Mouse (Mus musculus): Measurements from ENCODE around the gene Tcte1. TPM values are rescaled to one million over a fixed set of nuclear protein-coding genes. Genes with fewer than 3 reads are reported as not detected.

The Tcte1 gene
- polyA plus RNA-seq, 1 experiment from 2014 or later = 8.5 TPM

DNA sequence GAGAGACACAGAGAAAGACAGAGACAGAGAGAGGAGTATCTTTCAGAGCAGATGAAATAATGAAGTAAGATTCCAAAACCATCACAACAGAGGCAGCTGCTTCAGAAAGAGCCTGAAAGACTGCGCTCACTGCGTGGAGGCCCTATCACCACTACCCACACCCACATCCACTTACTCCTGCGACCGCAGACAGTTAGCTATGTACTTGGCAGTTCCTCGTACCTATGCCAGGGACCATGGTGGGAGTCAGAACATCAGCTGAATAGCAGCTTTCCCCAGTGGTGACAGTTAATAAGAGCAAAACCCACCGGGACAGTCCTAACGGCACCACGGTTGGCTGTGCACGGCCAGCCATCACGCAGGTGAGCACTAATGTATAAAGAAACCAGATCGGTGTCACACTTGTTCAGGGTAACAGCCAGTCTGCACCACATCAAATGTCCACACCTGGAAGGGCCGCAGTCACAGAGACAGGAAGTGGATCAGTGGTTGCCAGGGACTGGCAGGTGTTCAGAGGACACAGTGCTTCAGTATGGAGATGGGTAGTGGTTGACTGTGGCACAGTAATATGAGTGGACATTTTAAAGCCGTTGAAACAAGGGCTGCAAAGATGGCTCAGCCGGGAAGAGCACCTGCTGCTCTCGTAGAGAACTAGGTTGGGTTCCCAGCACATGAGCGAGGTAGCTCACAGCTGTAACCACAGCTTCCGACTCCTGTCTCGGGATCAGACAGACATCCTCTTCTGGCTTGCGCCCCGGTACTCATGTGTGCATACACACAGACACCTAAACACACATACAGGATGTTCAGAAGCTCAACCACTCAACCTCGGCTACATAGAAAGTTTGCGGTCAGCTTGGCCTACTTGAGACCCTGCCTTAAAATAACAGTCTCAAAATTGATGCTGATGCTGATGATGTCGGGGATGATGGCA is 34.6 kb upstream of the Tcte1 start:
- ATAC-seq = no peak
- WGBS = 89% methylated on average over 23 of the region's 23 CpGs
- H3K4me1 ChIP-seq (ENCODE audit: control insufficient read depth, insufficient read depth, low read length) = no peaks in the 10 kb centered on the region

DNA sequence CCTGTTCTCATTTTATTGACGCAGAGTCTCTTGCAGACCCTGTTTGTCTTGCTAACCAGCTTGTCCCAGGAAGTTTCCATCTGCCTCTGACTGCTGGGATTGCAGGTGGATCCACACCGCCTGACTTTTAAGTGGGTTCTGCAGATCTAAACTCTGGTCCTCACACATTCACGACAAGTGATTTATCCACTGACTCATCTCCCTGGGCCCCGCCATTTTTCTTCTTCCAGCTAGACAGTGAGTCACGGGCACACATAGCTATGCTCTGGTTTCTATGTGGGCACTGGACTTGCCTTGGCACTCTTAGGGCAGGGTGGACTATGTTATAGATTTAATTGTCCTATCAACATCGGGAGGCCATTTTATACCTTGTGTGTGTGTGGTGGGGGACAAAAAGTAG is 33.5 kb upstream of the Tcte1 start:
- no peak overlapping the region for H3K9ac ChIP-seq (ENCODE audit: low read length)
- no peaks in the 10 kb centered on the region for H3K9me3 ChIP-seq (replicated peaks; ENCODE audit: control insufficient read depth, low read length)
- no peaks in the 10 kb centered on the region for H3K36me3 ChIP-seq (ENCODE audit: control insufficient read depth, insufficient read depth, low read length)
- H3K4me1 ChIP-seq (ENCODE audit: control insufficient read depth, insufficient read depth, low read length) = no peaks in the 10 kb centered on the region
- no peak overlapping the region for H3K4me2 ChIP-seq (ENCODE audit: low read length)
- DNase-seq (ENCODE audit: low spot score) = no peak
- no peak for ATAC-seq
- no peaks in the 10 kb centered on the region for H3K27me3 ChIP-seq (replicated peaks; ENCODE audit: control insufficient read depth, insufficient read depth, low read length)
- 88% methylated on average over 6 of the region's 6 CpGs for WGBS
- no peak overlapping the region for H3K27ac ChIP-seq (ENCODE audit: low read depth, low read length)
- H3K4me3 ChIP-seq (ENCODE audit: low read depth, low read length) = no peak overlapping the region

More for the DNA sequence above, 34.6 kb upstream of the Tcte1 start:
- DNase-seq (ENCODE audit: low spot score) = no peak
- Histone ChIP-seq H3K4me3 (ENCODE audit: low read depth, low read length) (no peak overlapping the region), H3K27me3 (replicated peaks; ENCODE audit: control insufficient read depth, insufficient read depth, low read length) (no peaks in the 10 kb centered on the region), H3K9me3 (replicated peaks; ENCODE audit: control insufficient read depth, low read length) (no peaks in the 10 kb centered on the region), H3K4me2 (ENCODE audit: low read length) (no peak overlapping the region), H3K9ac (ENCODE audit: low read length) (no peak overlapping the region), H3K36me3 (ENCODE audit: control insufficient read depth, insufficient read depth, low read length) (no peaks in the 10 kb centered on the region), H3K27ac (ENCODE audit: low read depth, low read length) (no peak overlapping the region)

DNA sequence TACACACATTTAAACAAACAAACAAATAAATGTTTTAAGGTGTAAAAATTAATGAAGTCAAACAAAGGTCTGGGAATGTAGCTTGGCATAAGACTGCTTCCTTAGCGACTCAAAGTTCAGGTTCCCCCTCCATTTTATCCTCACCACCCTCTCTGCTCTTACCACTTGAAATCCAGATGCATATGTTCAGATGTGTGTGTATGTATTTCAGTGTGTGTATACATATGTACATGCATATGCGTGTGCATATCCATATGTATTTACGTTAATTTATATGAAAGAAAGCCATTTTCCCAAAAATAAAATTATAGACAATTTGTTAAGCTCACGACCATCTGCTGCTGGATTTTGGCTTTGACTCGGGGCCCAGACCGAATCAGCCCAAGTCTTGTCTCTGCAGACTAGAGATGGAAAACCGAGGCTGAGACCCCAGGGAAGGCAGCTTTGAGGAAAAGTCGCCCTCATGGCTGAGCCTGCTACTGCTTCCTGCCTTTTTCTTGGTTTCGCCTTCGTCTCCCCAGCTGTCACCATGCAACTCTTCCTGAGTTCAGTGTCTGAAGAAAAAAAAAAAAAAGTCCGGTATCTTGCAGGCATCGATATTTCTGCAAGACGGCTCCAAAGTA is 32.6 kb upstream of the Tcte1 start:
- no peak for DNase-seq (ENCODE audit: low spot score)
- WGBS = 82% methylated on average over 13 of the region's 13 CpGs
- H3K27ac ChIP-seq (ENCODE audit: low read depth, low read length) = no peak overlapping the region
- ATAC-seq = no peak
- H3K4me3 ChIP-seq (ENCODE audit: low read depth, low read length) = no peak overlapping the region
- no peak overlapping the region for H3K9ac ChIP-seq (ENCODE audit: low read length)
- no peaks in the 10 kb centered on the region for H3K27me3 ChIP-seq (replicated peaks; ENCODE audit: control insufficient read depth, insufficient read depth, low read length)
- H3K4me1 ChIP-seq (ENCODE audit: control insufficient read depth, insufficient read depth, low read length) = no peaks in the 10 kb centered on the region
- no peaks in the 10 kb centered on the region for H3K36me3 ChIP-seq (ENCODE audit: control insufficient read depth, insufficient read depth, low read length)
- H3K4me2 ChIP-seq (ENCODE audit: low read length) = no peak overlapping the region
- H3K9me3 ChIP-seq (replicated peaks; ENCODE audit: control insufficient read depth, low read length) = no peaks in the 10 kb centered on the region

DNA sequence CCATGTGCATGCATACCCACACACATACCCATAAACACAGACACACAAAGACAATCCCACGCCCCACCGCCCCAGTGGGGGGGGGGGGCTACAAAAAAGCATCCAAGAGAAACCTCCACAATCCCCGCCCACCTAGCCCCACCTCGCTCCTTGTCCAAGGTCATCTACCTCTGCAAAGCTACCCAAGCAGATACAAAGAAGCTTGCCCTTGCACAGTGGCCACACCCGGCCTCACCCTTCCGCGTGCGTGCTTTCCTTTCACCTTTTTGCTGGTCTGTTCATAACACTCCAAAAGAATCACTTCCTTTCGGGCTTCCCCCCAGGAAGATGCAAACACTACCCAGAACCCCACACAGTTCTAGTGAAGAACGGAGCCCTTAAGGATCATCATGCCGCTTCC is 27.8 kb upstream of the Tcte1 start:
- Histone ChIP-seq H3K9me3 (replicated peaks; ENCODE audit: control insufficient read depth, low read length) (no peaks in the 10 kb centered on the region), H3K4me2 (ENCODE audit: low read length) (no peak overlapping the region), H3K4me1 (ENCODE audit: control insufficient read depth, insufficient read depth, low read length) (no peaks in the 10 kb centered on the region), H3K9ac (ENCODE audit: low read length) (no peak overlapping the region), H3K27me3 (replicated peaks; ENCODE audit: control insufficient read depth, insufficient read depth, low read length) (no peaks in the 10 kb centered on the region), H3K36me3 (ENCODE audit: control insufficient read depth, insufficient read depth, low read length) (no peaks in the 10 kb centered on the region), H3K4me3 (ENCODE audit: low read depth, low read length) (no peak overlapping the region), H3K27ac (ENCODE audit: low read depth, low read length) (no peak overlapping the region)
- ATAC-seq (no peak), DNase-seq (ENCODE audit: low spot score) (no peak)
- 76% methylated on average over 11 of the region's 11 CpGs for WGBS

DNA sequence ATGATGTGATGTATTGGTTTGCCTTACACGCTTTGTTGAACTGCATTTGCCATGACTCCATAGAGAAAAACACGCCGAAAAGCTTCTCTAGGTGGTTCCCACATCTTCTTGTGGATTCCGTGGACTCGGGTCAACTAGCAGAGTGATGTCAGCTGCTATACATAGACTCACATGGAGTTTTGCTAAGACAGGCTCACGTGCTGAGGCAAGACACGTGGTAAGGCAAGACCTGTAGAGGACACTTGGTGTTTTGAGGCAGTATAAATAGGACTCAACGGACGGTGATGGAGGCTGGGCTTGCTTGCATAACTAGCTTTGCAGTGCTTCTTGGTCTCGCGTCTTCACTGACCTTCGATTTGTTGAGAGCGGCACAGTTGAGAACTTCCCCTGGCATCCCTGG is 24.8 kb upstream of the Tcte1 start:
- Histone ChIP-seq H3K9ac (ENCODE audit: low read length) (no peak overlapping the region), H3K4me3 (ENCODE audit: low read depth, low read length) (no peak overlapping the region), H3K4me1 (ENCODE audit: control insufficient read depth, insufficient read depth, low read length) (no peaks in the 10 kb centered on the region), H3K27ac (ENCODE audit: low read depth, low read length) (no peak overlapping the region), H3K36me3 (ENCODE audit: control insufficient read depth, insufficient read depth, low read length) (no peaks in the 10 kb centered on the region), H3K4me2 (ENCODE audit: low read length) (no peak overlapping the region), H3K27me3 (replicated peaks; ENCODE audit: control insufficient read depth, insufficient read depth, low read length) (no peaks in the 10 kb centered on the region), H3K9me3 (replicated peaks; ENCODE audit: control insufficient read depth, low read length) (no peaks in the 10 kb centered on the region)
- ATAC-seq = no peak
- DNase-seq (ENCODE audit: low spot score) = no peak
- 86% methylated on average over 13 of the region's 13 CpGs for WGBS

DNA sequence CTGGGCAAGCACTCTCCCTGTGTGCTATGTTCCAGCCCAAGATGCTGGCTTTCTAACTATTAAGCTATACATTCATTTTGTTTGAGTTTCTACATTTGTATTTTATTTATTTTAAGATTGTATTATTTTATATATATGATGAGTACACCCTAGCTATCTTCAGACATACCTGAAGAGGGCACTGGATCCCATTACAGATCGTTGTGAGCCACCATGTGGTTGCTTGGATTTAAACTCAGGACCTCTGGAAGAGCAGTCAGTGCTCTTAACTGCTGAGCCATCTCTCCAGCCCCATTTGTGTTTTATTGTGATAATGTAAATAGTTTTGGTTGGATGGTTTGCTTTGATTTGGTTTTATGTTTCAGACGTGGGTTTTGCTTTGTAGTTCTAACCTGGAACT is 23.7 kb upstream of the Tcte1 start:
- Histone ChIP-seq H3K27ac (ENCODE audit: low read depth, low read length) (no peak overlapping the region), H3K4me2 (ENCODE audit: low read length) (no peak overlapping the region)
- 62% methylated on average over 2 of the region's 2 CpGs for WGBS

DNA sequence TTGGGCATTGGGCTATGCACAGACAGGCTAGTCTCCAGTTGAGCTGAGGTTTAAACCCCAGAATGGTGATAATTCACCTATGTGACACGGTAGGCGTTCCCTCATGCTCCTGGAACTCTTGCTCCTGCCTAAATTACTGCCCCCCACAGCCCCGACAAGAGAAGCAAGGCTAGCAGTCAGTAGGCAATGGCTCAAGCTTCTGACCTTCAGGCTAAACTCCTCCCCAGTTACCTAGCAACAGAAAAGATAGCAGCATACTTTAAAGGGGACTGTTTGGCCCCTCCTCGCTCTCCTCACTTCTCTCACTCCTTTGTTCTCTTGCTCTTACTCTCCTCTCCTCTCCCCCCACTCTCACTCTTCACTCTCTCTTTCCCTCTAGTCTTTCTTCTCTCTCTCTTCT is 22.3 kb upstream of the Tcte1 start:
- no peaks in the 10 kb centered on the region for H3K4me1 ChIP-seq (ENCODE audit: control insufficient read depth, insufficient read depth, low read length)
- no peaks in the 10 kb centered on the region for H3K27me3 ChIP-seq (replicated peaks; ENCODE audit: control insufficient read depth, insufficient read depth, low read length)
- H3K4me2 ChIP-seq (ENCODE audit: low read length) = no peak overlapping the region
- DNase-seq (ENCODE audit: low spot score) (no peak), ATAC-seq (no peak)
- H3K27ac ChIP-seq (ENCODE audit: low read depth, low read length) = no peak overlapping the region
- 53% methylated on average over 4 of the region's 4 CpGs for WGBS
- H3K9me3 ChIP-seq (replicated peaks; ENCODE audit: control insufficient read depth, low read length) = no peaks in the 10 kb centered on the region
- no peaks in the 10 kb centered on the region for H3K36me3 ChIP-seq (ENCODE audit: control insufficient read depth, insufficient read depth, low read length)
- H3K4me3 ChIP-seq (ENCODE audit: low read depth, low read length) = no peak overlapping the region
- no peak overlapping the region for H3K9ac ChIP-seq (ENCODE audit: low read length)

More for the DNA sequence above, 23.7 kb upstream of the Tcte1 start:
- H3K36me3 ChIP-seq (ENCODE audit: control insufficient read depth, insufficient read depth, low read length) = no peaks in the 10 kb centered on the region
- H3K4me3 ChIP-seq (ENCODE audit: low read depth, low read length) = no peak overlapping the region
- no peak overlapping the region for H3K9ac ChIP-seq (ENCODE audit: low read length)
- no peaks in the 10 kb centered on the region for H3K27me3 ChIP-seq (replicated peaks; ENCODE audit: control insufficient read depth, insufficient read depth, low read length)
- H3K9me3 ChIP-seq (replicated peaks; ENCODE audit: control insufficient read depth, low read length) = no peaks in the 10 kb centered on the region
- DNase-seq (ENCODE audit: low spot score) (no peak), ATAC-seq (no peak)
- no peaks in the 10 kb centered on the region for H3K4me1 ChIP-seq (ENCODE audit: control insufficient read depth, insufficient read depth, low read length)

DNA sequence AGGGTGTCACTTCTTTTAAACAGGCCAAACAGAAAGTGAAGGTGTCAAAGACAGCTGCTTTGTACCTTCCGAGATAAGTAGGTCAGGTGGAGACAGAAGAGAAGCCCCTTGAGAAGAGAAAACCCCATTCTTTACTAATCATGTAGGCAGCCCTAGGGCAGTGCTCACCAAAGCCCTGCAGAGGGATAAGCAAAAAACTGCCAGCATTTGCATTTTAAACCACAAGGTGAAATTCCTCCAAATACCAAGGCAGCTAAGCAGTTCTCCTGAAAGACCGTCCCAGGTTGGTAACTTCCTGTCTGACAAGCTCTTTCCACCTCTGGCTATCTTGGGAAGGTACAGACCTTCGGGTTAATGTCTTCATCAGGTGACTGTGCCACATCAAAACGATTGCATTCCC is 20.9 kb upstream of the Tcte1 start:
- H3K9me3 ChIP-seq (replicated peaks; ENCODE audit: control insufficient read depth, low read length) = no peaks in the 10 kb centered on the region
- WGBS = 65% methylated on average over 4 of the region's 4 CpGs
- no peaks in the 10 kb centered on the region for H3K27me3 ChIP-seq (replicated peaks; ENCODE audit: control insufficient read depth, insufficient read depth, low read length)
- no peak overlapping the region for H3K9ac ChIP-seq (ENCODE audit: low read length)
- H3K36me3 ChIP-seq (ENCODE audit: control insufficient read depth, insufficient read depth, low read length) = no peaks in the 10 kb centered on the region
- DNase-seq (ENCODE audit: low spot score) = no peak
- H3K4me2 ChIP-seq (ENCODE audit: low read length) = no peak overlapping the region
- no peak overlapping the region for H3K4me3 ChIP-seq (ENCODE audit: low read depth, low read length)
- H3K27ac ChIP-seq (ENCODE audit: low read depth, low read length) = no peak overlapping the region
- peaks cover 2% of the 10 kb centered on the region; the same call in 1 of the 2 replicates for H3K4me1 ChIP-seq (ENCODE audit: control insufficient read depth, insufficient read depth, low read length)
- ATAC-seq = no peak

Data from forebrain, embryonic 14.5 days (tissue).